Mouse (Mus musculus): ENCODE results near the gene Tarsl2.

The Tarsl2 gene

DNA sequence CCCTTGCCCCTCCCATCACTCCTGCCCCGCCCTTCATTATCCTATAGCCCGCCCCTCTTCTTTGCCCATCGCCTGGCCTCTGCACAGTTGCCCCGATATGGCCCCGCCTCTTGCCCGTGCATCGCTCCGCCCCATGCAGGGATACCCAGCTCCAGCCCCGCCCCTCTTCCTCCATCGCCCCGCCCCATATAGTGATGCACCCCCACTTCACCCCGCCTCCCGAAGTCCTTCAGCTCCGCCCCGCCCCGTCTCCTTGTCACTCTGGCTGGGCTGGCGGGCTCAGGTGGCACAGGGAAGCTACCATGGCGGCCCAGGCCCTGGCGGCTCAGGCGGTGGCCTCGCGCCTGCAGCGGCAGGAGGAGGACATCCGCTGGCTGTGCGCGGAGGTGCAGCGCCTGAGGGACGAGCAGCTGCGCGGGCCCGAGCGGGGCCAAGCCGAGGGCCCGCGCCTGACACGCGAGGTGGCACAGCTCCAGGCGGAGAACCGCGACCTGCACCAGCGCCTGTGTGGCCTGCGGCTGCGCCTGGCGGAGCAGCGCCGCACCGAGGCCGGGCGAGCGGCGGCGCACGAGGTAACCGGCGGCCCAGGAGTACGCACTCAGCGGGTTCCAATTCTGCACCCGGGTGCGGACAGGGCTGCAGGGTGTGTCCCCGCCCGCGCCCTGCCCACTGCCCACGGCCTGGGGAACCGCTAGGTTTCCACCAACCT lies at the start of gene Tarsl2:
Gene Tarsl2 (plus strand): TSS at position 256 of the 709 bp plus-strand sequence.
- DNase-seq = peak; percentile 100

DNA sequence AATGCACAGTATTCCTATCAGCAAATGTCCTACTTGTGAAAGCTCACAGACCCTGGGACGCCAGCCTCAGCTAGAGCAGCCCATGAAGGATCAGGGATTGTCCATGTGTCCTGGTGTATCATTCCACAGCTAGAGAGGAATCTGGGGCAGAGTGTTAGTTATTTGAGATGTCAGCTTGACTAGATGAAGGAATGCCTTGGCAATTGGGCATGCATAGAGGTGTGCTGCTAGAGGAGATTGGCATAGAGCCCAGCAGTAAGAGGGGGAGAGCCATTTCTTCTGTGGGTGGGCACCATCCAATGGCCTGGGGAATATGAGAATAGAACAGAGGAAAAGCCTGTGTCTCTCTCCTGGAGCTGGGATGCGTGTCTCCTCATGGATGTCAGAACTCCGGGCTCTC lies 38.6 kb upstream of the Tarsl2 start:
- DNase-seq = no peak

DNA sequence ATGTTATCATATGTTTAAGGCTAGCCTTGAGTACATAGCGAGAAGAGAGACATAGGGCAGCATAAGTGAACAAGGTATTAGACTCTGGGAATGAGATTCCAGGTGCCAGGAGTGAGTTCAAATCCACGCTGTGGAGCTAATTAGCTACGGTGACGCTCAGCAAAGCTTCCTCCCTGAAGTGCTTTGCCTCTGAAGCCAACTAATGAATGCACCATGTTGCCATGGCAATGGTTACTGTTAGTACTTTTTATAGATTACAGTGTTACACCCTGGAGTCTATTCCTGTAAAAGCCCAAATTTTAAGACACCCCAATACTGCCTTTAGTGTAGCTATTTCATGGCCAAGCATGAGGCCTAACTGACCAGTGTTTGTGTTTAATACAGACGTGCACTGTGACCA lies 37.7 kb upstream of the Tarsl2 start:
- DNase-seq = no peak

DNA sequence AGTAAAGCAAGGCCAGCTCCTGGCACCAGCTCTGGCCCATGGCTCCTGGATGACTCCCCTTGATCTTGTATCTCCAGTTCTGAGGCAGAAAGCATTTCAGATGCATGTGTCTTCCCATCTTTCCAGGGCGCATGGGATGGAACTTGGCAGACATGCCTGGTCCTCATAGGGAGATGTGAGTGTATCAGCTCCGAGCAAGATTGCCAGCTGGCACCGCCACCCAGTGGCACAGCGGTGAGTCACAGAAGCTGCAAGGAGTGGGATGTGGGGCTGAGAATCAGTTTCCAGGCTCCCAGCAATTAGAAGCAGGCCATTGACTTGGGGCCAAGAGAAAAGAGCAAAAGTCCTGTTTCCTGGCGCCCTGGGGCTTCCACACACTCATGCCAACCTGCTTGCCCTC lies 34.5 kb upstream of the Tarsl2 start:
- no peak for DNase-seq

DNA sequence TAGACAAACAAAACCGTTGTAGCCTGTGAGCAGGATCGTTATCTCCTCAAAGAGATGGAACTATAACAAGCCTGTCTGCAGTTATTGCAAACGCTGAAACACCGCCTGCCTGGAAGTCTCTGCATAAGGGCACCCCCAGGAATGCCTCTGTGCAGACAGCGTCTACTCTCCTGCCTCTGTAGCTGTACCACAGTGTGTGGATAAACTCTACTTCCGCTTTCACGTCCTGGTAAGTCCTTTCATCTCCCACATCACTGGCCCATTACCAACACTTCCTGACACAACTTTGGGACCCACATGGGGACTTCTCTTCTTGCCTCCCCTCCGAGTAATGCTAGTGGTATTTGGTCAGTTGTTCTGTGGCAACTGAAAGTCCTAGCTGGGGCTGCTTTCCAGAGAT lies 34.0 kb upstream of the Tarsl2 start:
- no peak for DNase-seq

DNA sequence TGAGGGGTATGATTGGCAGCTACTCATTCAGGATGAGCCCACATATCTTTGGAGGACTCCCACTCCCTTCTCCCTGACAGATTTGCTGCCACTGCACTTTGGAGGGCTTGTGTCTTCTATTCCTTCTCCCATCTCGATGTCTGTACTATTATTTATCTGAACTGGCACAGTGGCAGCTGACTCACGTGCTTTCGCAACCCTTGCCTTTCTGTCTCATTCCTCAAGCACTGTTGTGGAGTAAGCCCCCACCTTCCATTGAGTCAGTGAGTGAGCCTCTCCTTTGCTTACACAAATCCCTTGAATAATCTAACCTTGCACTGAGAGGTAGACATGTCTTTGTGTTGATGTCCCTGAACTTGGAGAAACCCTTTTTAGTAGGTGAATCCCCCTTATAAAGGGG lies 33.4 kb upstream of the Tarsl2 start:
- no peak for DNase-seq

DNA sequence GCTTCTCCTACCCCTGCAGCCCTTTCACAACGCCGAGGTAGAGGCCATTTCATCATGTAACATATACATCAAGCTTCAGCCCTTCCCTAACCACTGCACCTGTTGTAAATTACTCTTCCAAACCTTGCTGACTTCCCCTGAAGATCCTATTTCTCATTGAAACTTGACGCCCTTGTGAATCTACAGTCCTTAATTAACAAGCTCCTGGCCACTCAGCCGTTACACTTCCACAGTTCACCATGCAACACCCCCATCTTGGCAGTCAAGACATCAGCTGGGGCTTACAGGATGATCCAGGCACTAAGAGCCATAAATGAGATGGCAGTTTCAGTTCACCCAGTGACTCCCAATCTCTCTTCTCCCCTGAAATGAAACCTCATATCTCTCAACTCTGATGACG lies 31.0 kb upstream of the Tarsl2 start:
- no peak for DNase-seq

DNA sequence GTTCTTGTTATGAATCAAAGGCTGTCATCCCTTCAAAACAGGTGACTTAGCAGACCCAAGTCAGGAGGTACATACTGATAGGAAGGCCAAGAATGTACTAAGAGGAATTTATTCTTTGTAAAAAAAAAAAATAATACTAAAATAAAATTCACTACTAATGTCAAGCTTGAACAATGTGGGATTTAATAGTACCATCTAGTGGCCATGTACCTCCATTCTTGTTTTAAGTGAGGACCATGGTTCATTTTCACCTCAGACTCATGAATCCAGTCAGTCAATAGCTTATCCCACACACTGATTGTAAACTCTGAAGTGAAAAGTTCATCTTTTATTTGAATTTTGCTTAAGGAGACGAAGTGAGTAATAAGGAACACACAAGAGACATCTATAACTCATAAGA lies 25.9 kb upstream of the Tarsl2 start:
- DNase-seq = no peak

DNA sequence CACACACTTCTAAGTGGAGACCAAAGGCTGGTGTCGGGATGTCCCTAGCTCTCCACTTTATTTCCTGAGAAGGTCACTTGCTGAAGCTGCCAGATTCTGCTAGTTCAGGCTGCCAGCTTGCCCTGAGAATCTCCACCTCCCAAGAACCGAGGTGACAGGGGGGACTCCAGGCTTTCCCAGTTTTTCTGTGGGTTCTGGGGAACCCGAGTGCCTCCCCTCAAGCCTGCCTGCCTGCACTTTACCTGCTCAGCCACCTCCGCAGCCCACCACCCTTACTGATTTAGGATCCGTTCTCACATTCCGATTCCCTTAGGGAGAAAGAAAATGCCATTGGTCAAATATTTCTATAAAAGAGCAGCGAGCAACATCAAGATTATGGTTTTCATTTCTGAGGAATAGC lies 24.0 kb upstream of the Tarsl2 start:
- DNase-seq = no peak

DNA sequence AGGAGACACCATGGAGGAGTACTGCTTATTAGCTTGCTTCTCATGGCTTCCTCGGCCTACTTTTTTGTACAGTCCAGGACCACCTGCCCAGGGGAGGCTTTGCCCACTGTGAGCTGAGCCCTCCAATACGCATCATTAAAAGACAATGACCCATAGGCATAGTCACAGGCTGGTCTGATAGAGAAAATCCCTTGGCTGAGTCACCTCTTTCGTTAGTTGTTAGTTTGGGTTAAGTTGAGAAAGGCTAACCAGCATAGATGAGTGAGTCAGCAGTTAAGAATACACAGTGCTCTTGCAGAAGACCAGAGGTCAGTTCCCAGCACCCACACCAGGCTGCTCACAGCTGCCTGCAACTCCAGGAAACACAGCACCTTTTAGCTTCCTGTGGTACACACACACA lies 21.4 kb upstream of the Tarsl2 start:
- DNase-seq = no peak

DNA sequence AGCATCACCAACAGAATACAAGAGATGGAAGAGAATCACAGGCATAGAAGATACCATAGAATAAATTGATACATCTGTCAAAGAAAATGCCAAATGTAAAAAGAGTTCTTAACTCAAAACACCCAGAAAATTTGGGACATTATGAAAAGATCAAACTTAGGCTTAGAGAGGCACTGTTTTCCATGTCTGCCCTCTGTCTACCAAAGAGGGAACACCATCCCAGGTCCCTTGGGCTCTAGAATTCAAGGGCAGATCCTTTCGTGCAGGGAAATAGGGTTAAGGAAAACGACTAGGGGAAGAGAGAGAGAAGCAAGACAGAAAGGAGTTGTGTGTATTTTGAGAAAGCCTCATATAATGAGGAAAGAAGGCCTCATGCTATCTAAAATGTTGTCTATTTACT lies 19.2 kb upstream of the Tarsl2 start:
- no peak for DNase-seq

DNA sequence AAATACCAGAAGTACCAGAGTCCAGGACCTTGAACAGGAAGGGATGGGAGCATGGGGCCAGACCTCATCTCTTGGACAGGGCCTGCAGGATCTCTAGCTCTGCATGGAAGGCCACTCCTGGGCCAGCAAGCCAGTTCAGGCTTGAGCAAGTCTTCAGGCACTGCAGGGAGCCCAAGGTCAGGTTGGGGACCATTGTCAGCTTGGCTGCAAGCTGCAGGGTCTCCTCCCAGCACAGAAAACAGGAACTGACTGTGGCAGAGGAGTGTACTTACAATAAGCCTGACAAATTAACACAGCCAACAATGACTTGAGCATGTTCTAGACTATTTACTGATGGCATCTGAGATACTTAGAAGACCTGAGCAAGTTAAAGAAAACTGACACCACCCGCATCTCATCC lies 14.9 kb upstream of the Tarsl2 start:
- no peak for DNase-seq

DNA sequence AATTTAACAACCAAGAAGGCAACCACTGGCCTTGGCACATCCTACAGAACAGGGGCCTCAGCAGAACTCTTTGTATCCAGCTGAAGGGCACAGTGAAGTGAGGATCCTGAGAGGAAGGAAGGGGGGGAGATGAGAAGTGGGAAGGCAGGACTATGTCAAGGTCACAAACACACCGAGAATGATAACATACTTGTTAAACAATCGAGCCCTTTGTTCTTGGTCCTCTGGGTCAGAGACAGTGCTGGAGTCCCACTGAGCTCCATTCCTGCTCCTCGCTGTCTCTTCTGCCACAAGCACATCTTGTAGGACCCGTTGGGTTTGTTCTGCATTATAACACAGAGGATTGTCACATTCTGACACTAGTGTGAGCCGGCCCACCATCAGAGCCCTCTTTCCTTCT lies 14.0 kb upstream of the Tarsl2 start:
- DNase-seq = no peak

DNA sequence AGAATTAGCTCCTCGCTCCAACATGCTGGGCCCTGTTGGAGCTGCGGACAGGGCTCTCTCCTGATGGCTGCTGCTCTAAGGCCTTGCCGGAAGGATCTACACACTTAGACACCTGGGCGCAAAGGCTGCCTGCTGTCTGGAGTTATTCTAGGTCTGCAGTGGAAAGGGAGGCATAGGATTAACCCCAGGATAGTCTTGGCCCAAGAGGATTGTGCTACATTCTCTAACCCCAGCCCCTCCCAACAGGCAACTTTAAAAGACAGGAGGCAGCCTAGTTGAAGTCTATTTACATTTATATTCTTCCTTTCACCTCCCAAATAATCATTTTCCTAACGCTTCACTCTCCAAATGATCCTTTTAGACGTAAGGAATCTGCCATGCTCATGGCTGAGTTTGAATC lies 8.9 kb upstream of the Tarsl2 start:
- no peak for DNase-seq

DNA sequence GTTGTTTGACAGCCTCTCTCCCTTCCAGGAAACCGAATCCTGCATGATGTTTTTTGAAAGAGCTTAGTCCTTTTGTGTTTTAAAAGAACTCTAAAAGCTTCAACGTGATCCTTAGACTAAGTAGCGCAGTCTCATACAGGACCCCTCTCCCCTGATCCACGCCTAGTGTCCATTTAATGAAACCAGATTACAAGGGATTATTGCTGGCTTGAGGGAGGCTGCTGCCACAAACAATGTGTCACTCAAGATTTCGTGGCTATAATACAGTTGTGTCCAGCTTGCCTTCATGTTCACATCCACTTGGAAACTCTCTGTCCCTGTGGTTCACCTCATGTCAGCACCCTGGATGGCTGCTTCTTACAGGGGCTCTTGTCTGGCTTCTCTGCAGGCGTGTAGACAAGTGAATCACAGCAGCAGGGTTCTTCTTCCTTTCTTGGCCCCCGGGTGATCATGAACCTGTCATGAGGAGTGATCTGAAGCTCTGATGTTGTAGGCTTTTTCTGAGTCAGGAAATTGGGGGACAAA lies 8.3 kb upstream of the Tarsl2 start:
- no peak for DNase-seq

DNA sequence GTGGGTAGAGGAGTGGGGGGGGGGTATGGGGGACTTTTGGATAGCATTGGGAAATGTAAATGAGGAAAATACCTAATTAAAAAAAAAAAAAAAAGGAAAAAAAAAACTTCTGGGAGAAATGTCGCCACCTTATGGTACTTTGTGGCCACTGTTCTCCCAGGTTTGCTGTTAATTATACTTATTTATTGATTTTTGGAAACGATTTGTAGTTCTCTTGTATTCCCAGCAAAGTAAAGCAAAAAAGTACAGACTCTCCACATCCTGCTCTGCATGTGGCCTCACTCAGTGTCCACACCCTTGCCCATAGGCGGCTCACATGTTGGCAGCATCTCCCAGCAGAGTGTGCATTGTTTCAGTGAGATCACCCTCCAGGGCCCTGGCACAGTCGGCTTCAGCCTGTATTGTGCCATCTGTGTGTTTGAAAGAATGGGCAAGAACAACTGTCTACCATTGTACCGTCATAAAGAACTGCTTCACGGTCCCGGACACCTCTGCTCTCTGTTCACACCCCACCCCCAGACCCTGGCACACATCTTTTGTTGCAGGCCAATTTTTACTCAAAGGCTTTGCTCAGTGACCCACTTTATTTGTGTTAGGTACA lies 6.4 kb upstream of the Tarsl2 start:
- DNase-seq = no peak

DNA sequence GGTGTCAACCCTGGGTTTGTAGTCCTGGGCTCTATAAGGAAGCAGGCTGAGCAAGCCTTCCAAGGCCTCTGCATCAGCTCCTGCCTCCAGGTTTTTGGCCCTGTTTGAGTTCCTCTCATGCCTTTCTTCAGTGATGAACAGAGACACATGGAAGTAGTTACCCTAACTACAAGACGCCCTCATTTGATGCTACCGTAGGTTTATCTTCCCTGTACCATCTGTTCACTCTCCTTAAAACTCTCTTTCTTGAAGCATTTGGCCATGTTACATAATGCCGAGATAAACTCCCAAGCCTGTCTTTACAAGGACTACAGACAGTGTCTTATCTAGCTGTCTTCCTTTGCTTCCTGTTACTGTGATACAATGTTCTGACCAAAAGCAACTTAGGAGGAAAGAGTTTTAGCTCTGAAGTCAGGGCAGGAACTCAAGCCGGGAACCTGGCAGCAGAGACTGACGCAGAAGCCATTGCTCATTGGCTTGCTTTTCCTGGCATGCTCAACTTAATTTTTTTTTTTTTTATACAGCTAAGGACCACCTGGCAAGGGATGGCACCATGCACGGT lies 4.8 kb upstream of the Tarsl2 start:
- no peak for DNase-seq

DNA sequence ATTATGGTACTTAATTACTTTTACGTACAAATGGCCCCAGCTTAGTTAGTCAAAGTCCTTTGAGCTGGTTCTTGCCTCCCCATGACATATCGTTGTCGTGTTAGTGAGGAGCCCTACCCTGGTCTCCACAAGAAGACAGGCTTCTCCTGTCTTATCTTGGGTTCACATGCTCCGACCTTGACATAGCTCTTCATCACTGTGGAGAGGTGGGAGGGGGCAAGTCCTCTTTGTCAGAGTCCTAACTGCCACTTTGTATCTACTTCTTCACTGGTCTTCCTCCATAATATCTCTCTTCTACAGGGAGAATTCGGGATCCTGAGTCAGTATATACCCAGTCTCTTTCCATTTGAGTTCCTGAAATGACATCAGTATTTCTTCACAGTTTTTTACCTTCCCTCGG lies 4.0 kb upstream of the Tarsl2 start:
- no peak for DNase-seq

DNA sequence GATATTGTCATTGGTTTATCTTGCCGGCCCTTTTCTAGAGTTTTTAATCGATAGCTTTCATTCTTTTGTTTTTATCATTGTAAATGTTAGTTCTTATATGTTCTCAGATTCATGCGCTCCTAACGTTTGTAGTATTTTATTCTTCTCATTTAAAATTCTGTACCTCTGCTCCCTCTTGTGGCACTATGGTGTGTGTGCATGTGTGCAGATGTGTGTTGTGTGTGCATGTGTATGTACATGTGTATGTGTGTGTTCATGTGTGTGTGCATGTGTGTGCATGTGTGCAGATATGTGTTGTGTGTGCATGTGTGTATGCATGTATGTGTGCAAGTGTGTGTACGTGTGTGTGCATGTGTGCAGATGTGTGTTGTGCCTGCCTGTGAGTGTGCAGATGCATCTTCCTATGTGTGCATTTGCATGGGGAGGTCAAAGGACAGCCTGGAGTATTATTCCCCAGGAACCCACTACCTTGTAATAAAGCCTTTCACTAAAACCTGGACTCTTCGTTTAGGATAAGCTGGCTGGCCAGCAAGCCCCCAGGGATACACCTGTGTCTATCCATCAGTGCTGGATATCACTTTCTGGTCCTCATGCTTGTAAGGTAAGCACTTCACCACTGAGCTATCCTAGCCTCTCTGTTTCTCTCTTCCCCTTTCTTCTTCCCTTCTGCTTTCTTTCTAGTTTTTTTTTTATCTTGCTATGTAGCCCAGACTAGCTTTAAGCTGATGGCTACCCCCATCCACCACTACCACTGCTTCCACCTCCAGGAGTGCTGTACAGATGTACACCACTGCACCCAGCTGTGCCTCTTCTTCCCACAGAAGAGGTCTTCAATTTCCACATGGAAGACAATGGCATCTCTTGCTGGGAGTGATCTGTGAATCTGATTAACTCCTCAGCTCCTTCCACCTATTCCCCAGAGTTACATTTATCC lies 2.1 kb upstream of the Tarsl2 start:
- DNase-seq = peak; percentile 13

DNA sequence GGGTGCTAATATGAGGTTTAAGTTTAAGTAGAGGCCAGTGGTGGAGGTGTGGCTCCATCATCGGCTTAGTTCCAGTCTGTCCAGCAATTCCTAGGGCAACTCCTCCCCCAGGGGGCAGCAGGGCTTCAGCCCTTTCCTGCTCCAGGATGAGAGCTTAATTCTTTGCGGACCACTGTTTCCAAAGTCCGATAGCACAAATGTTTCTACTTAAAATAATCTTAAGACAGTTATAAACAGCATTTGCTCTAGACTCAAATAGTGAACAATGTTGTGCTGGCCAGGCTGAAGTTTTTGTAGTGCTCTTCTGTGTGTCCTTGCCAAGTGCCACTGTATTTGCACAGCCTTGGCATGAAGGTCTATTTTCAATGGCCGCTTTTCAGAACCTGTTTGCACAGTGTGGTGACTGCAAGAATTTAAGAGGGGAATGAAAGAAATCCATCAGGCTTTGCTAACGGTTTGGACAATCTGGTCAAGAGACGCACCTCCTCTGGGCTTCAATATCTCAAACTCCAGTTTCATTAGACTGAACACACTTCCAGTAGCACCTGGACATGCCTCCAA lies 757 bp upstream of the Tarsl2 start:
- no peak for DNase-seq

DNA sequence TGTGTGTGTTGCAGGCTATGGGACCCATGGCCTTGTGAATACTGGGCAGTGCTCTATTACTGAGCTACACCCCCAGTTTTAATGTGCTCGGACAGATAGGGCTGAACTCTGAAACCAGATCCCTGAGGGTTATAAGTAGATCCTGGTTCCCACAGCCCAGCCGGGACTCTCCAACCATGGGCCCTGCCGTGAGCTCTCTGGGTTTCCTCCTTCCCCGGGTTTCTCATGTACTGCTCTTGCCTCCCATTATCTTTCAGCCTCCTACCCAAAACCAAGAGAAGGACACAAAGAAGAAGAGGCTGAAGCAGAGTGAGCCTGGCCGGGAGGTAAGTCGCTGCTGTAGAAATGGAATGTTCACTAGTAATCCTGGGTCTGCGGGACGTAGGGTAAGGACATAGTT lies 1.3 kb downstream of the Tarsl2 start:
- DNase-seq = no peak

DNA sequence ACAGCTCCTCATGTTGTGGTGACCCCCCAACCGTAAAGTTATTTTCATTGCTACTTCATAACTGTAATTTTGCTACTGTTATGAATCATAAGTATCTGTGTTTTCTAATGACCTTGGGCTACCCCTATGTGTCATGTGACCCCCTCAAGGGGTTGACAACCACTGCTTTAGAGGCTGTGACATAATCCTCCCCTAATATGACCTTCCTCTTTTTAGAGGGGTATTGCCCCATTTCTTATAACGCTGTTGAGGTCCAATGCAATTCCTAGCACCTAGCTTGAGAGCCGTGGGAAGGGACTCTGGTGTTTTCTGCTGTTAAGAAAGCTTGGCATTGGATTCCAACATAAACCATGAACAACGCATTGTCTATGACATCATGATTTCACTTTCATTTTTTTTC lies 6.0 kb downstream of the Tarsl2 start:
- DNase-seq = no peak

DNA sequence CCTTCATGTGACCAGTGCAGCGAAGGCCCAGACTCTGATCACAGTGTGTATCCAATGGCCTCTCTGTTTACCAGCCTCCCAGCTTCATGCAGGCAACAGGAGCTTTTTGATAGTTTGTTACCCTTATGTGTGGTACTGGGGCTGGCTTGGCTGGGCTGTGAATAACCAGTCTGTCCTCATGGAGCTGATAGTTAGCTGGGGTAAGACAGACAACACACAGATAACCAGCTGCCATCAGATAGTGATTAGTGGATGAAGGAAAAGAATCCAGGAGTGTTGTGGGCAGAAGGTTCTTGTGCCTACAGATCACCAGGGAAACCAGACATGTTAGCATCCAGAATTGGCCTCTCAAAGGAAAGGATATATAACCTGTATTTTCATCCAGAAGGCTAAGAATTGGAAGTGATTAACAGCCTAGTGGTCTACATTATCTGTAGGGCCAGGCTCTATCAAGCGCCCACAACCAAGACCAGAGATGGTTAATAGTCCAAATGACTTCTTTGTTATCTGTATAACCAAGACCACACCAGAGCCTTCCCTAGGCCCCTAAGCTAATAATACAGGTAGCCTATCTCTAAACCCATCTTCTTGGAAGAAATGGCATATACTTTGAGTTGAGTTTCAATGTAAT lies 12.9 kb downstream of the Tarsl2 start:
- no peak for DNase-seq
